Mouse (Mus musculus): ENCODE results near the gene Olfr145. TPM values are rescaled to one million over a fixed set of nuclear protein-coding genes. Genes with fewer than 3 reads are reported as not detected.

Gene Olfr145
- total RNA-seq, 2 experiments from 2014 or later = not detected

DNA sequence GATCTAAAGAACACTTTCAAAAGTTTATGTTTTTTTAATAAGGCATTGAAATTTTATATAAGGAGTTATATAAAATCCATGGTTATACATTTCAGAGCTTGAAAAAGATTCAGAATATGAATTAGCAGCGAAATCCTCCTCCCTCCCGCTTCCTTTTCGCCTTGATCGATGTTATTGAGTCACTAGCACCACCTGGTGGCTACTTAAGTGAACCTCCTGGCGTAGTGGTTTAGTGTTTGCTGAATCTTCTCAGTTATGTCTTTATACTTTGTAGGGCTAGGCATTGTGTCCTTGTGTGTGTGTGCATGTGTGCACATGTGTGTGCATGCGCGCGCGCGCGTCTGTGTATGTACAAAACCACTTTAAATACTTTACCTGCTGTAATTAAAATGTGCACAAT is 36.0 kb downstream of the Olfr145 start:
- peak; percentile 77 to 79 for DNase-seq (ENCODE audit: low spot score in 2 of 2)
- TF ChIP-seq CTCF (conservative IDR thresholded peaks at IDR 0.05) = peak; percentile 96
- no peak overlapping the region for H3K4me3 ChIP-seq
- H3K27ac ChIP-seq = 0 out of 2 replicates have a peak overlapping the region, but pooled peaks have one; percentile 24

DNA sequence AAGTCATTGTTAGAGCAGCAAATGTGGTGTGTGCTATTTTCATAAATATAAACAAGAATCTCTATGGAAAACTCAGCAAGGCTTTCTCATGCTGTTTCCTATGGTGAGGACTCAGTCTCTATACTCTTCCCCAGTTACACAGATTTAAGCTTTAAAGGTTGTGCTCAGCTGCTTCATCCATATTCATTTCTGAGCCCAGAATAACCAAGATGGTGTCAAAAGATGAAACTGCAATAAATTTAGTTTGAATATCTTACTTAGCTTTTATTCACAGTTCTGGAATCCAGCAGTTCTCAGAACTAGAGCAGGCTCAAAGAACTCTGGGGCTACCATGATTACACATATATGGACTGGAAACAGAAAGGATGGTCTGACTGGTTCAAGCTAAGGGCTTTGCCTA is 37.6 kb downstream of the Olfr145 start:
- no peak for DNase-seq (ENCODE audit: low spot score in 2 of 2)
- no peak for TF ChIP-seq CTCF (conservative IDR thresholded peaks at IDR 0.05)
- H3K4me3 ChIP-seq = no peak overlapping the region
- 0 out of 2 replicates have a peak overlapping the region, but pooled peaks have one; percentile 36 for H3K27ac ChIP-seq

DNA sequence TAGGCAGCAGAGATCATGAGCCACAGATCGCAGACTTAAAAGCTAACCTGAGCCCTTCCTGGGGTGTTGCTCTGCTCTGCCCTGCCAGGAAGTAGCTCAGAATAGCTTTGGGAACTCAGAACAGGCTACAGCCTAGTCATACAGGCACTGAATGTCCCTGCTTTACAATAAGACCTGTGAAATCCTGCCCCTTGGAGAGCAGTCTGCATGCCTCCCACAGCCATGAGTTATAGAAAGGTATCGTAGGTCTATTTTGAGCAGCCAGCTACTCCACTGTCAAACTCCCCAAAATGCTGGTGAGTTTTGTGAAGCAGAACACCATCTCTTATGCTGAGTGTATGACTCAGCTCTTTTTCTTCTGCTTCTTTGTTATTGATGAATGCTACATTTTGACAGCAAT is 44.6 kb downstream of the Olfr145 start:
- Histone ChIP-seq H3K4me3 (no peak overlapping the region), H3K27ac (no peak overlapping the region)
- no peak for DNase-seq (ENCODE audit: low spot score in 2 of 2)
- TF ChIP-seq CTCF (conservative IDR thresholded peaks at IDR 0.05) = no peak

Other genes starting within 250 kb of the Olfr145 start
- gene Tbrg1, start 239.4 kb upstream of the Olfr145 start, total RNA-seq (2021) = 10 to 100 TPM; 46.9 to 47.0 TPM
- not detected for gene Panx3, start 227.5 kb upstream of the Olfr145 start, total RNA-seq (2021)
- gene Olfr160, start 180.5 kb upstream of the Olfr145 start, total RNA-seq (2021) = not detected
- not detected for gene Olfr874, start 151.6 kb upstream of the Olfr145 start, total RNA-seq (2021)
- not detected for gene Olfr875, start 124.9 kb upstream of the Olfr145 start, total RNA-seq (2021)
- not detected for gene Olfr876, start 93.7 kb upstream of the Olfr145 start, total RNA-seq (2021)
- not detected for gene Olfr877, start 42.5 kb upstream of the Olfr145 start, total RNA-seq (2021)
- gene Olfr878, start 21.1 kb downstream of the Olfr145 start, total RNA-seq (2021) = not detected
- not detected for gene Olfr881, start 95.1 kb downstream of the Olfr145 start, total RNA-seq (2021)
- not detected for gene Olfr883, start 129.1 kb downstream of the Olfr145 start, total RNA-seq (2021)
- gene Olfr884, start 149.8 kb downstream of the Olfr145 start, total RNA-seq (2021) = not detected
- not detected for gene Olfr885, start 164.6 kb downstream of the Olfr145 start, total RNA-seq (2021)
- not detected for gene Olfr887, start 187.3 kb downstream of the Olfr145 start, total RNA-seq (2021)
- gene Olfr888, start 211.4 kb downstream of the Olfr145 start, total RNA-seq (2021) = not detected
- not detected for gene Olfr889, start 218.5 kb downstream of the Olfr145 start, total RNA-seq (2021)
- not detected for gene Olfr890, start 245.8 kb downstream of the Olfr145 start, total RNA-seq (2021)

Data from layer of hippocampus, adult 2 months (tissue).